Mouse (Mus musculus) E14TG2a.4 (cell line): ENCODE data around the gene Dera.

ENCODE experiments used
- H3K27me3 ChIP-seq: 2 replicates; pipeline ENCODE4 v1.6.1; 2014; ENCODE audit warnings: low read length, control low read depth; ENCODE audit not compliant: insufficient read depth
- H3K36me3 ChIP-seq: 2 replicates; pipeline ENCODE4 v1.6.1; 2014; ENCODE audit warnings: low read length, control low read depth; ENCODE audit not compliant: insufficient read depth
- H3K4me1 ChIP-seq: replicated peaks from 2 replicates; pipeline ENCODE4 v1.6.1; 2014; ENCODE audit warnings: low read depth, low read length, control low read depth
- H3K4me3 ChIP-seq: replicated peaks from 2 replicates; pipeline ENCODE4 v1.5.1; 2014; ENCODE audit warnings: mild to moderate bottlenecking, low read length
- H3K9me3 ChIP-seq: 2 replicates; pipeline ENCODE4 v1.6.1; 2014; ENCODE audit warnings: low read length, control low read depth
- CTCF ChIP-seq: conservative IDR thresholded peaks from 2 replicates; pipeline ENCODE4 v1.5.1; 2014; ENCODE audit warnings: low read length
- NANOG ChIP-seq: IDR thresholded peaks from 2 replicates; pipeline ENCODE4 v1.6.1; 2014; ENCODE audit warnings: borderline replicate concordance, low read length, mixed read lengths
- POU5F1 ChIP-seq: IDR thresholded peaks from 2 replicates; pipeline ENCODE4 v1.6.1; 2014; ENCODE audit warnings: low read length, borderline replicate concordance

The Dera gene

DNA sequence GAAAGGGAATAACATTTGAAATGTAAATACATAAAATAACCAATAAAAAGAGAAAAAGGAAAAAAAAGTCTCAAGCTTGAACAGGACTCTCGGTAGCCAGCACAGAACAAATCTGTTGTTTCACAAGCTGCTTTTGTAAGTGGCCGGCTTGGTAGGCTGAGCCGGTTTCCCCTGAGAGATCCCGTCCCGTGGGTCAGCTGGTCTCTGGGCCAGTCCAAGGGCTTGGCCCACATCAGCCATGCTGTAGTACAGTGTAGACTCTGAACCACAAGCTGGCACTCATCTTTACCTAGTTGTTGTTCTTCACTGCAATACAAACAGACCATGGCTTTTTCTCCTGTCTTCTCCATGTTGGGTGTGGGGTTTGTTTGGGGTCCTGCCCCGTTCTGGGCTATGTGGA, 53.0 kb downstream of the Dera start:
- no peaks in the 10 kb centered on the region for H3K27me3 ChIP-seq
- TF ChIP-seq POU5F1 (no peak), NANOG (no peak), CTCF (no peak)
- H3K4me1 ChIP-seq, result peaks cover 20% of the 10 kb centered on the region
- H3K36me3 ChIP-seq, result no peaks in the 10 kb centered on the region
- H3K9me3 ChIP-seq, result no peaks in the 10 kb centered on the region
- H3K4me3 ChIP-seq, result no peak overlapping the region

GRCm38 (mm10) chr6:137808706-137809105, 54.4 kb downstream of the Dera start:
- Histone ChIP-seq H3K36me3 (no peaks in the 10 kb centered on the region), H3K27me3 (no peaks in the 10 kb centered on the region), H3K9me3 (no peaks in the 10 kb centered on the region), H3K4me1 (peaks cover 20% of the 10 kb centered on the region), H3K4me3 (no peak overlapping the region)
- TF ChIP-seq POU5F1, result no peak
- no peak for TF ChIP-seq NANOG
- TF ChIP-seq CTCF, result no peak

DNA sequence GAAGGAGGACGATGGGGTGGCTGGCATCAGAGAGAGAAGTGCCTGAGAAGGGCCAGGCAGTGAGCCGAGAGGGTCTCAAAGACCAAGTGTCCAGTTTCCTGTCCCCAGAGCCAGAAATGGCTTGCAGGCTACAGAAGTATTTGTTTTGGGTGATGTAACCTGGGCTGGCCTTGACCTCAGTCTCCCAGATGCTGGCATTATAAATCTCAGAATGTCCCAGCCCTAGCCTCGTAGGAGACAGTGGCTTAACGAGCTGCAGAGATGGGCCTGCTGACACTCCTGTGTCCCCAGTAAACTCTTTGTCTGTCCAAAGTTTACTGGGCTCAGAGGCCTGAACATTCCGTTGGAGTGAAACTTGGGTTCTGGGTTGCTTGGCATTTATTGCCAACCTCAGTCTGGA, 55.8 kb downstream of the Dera start:
- H3K4me3 ChIP-seq, result no peak overlapping the region
- TF ChIP-seq CTCF (no peak), POU5F1 (no peak), NANOG (no peak)
- no peaks in the 10 kb centered on the region for H3K9me3 ChIP-seq
- no peaks in the 10 kb centered on the region for H3K27me3 ChIP-seq
- peaks cover 8% of the 10 kb centered on the region for H3K4me1 ChIP-seq
- H3K36me3 ChIP-seq, result no peaks in the 10 kb centered on the region

GRCm38 (mm10) chr6:137814006-137814405, 59.7 kb downstream of the Dera start:
- H3K4me1 ChIP-seq, result no peaks in the 10 kb centered on the region
- TF ChIP-seq POU5F1, result no peak
- TF ChIP-seq NANOG, result no peak
- no peak for TF ChIP-seq CTCF
- peaks cover 5% of the 10 kb centered on the region; the same call in 1 of the 2 replicates for H3K36me3 ChIP-seq
- no peaks in the 10 kb centered on the region for H3K27me3 ChIP-seq
- no peaks in the 10 kb centered on the region for H3K9me3 ChIP-seq
- no peak overlapping the region for H3K4me3 ChIP-seq

GRCm38 (mm10) chr6:137816508-137816907, 62.2 kb downstream of the Dera start:
- H3K27me3 ChIP-seq, result no peaks in the 10 kb centered on the region

GRCm38 (mm10) chr6:137822550-137822949, 68.2 kb downstream of the Dera start:
- no peaks in the 10 kb centered on the region for H3K27me3 ChIP-seq
- TF ChIP-seq CTCF (no peak), NANOG (no peak), POU5F1 (no peak)
- no peaks in the 10 kb centered on the region for H3K36me3 ChIP-seq
- no peaks in the 10 kb centered on the region for H3K4me1 ChIP-seq
- no peaks in the 10 kb centered on the region for H3K9me3 ChIP-seq
- H3K4me3 ChIP-seq, result no peak overlapping the region

More at GRCm38 (mm10) chr6:137816508-137816907, 62.2 kb downstream of the Dera start:
- TF ChIP-seq NANOG (no peak), POU5F1 (no peak), CTCF (no peak)
- no peaks in the 10 kb centered on the region for H3K4me1 ChIP-seq
- H3K9me3 ChIP-seq, result no peaks in the 10 kb centered on the region
- H3K4me3 ChIP-seq, result no peak overlapping the region
- peaks cover 5% of the 10 kb centered on the region; the same call in 1 of the 2 replicates for H3K36me3 ChIP-seq

DNA sequence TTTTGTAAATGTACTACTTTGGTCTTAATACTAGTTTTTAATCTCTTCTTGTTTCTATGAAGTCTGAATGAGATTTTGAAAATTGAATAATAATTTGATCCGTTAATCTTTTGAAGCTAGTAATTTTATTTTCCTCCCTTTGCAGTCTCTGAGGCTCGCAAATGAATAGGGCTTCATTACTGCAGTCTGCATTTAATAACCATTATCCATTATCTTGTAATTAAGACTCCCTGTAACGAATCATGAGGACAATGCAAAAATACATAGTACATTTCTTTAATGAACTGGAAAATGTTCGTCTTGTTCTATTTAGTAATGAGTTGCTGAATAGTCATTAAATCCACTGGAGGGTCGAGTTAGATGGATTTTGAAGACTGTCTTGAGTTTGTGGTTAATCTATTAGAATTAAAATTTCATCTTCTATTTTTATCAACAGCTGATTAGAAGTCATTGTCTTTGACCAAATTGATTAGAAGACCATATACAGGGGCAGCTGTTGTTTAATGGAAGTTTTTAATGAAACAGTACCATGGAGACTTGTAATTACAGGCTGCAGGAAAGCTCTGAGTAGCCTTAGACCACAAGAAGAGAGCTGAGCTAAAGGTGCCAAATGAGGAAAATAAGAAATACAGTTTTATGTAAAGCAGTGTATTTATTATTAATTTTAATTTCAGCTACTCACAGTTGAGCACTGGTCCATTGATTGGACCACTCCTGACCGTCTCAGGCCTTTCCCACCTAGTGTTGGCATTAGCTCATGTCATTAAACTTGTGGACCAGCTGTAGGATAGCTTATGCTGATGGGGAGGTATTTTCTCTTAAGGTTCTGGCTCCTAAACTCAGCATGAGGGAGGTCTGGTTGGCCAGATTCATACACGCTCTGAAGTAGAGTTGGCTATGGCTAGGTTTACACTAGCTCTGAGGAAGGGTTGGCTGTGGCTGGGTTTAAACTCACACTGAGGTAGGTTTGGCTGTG, 70.0 kb downstream of the Dera start:
- H3K4me1 ChIP-seq, result no peaks in the 10 kb centered on the region
- H3K36me3 ChIP-seq, result no peaks in the 10 kb centered on the region
- H3K27me3 ChIP-seq, result no peaks in the 10 kb centered on the region
- no peak overlapping the region for H3K4me3 ChIP-seq
- no peaks in the 10 kb centered on the region for H3K9me3 ChIP-seq
- TF ChIP-seq NANOG, result no peak
- no peak for TF ChIP-seq CTCF
- no peak for TF ChIP-seq POU5F1

DNA sequence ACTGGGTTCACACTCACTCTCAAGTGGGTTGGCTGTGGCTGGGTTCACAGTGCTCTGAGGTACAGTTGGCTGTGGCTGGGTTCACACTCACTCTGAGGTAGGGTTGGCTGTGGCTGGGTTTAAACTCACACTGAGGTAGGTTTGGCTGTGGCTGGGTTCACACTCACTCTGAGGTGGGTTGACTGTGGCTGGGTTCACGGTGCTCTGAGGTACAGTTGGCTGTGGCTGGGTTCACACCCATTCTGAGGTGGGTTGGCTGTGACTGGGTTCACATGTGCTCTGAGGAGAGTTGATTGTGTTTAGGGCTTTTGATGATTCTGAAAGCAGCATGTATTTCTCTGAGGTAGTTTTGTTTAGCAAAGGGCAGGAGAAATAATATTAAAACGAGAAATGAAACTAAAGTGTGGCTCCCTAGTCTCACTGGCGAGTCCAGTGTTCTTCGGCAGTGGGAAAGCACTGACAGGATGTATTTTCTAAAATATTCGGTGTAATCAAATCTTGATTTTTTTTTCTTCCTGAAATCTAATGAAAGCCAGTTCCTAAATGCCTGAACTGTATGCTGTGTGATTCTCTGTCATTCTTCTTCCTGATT, 70.8 kb downstream of the Dera start:
- Histone ChIP-seq H3K4me1 (peaks cover 4% of the 10 kb centered on the region), H3K36me3 (no peaks in the 10 kb centered on the region), H3K4me3 (no peak overlapping the region), H3K9me3 (no peaks in the 10 kb centered on the region), H3K27me3 (no peaks in the 10 kb centered on the region)
- TF ChIP-seq POU5F1 (no peak), NANOG (no peak), CTCF (no peak)
